Mouse (Mus musculus) lung, postnatal 14 days (tissue): Measurements from ENCODE around the gene Vmn1r213.
A peak's percentile ranks its signal among the peaks of the same experiment; 100 is the strongest.

ENCODE experiments used
- DNase-seq: peaks from one replicate; pipeline ENCODE4 v3.0.0; 2021

Gene Vmn1r213

DNA sequence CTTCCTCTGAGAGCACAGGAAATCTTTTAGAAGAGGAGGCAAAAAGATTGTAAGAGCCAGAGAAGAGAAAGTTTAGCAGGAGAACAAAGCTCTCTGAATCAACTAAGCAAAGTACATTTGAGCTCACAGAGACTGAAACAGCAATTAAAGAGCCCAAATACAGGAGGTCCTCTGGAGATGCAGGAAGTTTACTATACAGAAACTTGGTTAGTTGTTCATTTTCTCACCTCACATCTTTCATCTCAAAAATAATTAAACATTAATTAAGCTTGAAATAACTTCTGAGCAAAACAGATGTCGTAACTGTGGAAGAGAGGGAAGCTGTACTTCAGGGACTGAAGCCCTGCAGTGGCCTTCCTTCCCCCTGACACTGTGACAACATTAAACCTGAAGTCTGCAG lies at the start of gene Vmn1r213:
Gene Vmn1r213 (plus strand): TSS at position 301 of the 400 bp plus-strand sequence.
- DNase-seq: no peak

DNA sequence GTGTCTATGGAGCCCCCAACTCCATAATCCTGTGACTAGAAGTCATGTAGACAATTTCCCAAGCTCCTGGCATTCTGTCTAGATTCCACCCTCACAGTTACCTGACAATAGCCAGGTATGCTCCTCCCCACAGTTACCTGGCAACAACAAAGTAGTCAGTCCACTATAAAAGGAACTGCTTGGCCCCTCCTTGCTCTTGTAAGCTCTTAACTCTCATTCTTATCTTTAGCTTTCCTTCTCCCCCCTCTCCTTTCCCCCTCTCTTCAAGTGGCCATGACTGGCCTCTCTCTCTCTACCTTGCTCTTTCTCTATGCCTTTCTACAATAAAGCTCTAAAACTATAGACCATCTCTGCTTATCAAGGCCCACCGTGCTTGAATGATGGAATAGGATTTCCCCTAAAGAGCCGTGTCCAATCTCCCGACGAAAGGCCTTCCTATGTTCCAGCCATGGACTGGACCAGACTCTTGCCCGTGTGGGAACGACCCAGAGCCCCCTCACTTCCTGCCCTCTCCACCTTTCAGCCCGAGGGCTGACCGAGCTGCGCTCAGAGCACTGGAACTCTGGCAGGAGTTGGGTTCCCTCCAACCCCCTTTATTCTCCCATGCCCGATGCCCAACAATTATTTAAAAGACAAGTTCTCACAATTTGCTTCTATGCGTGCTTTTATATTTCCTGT lies 17.1 kb upstream of the Vmn1r213 start:
- peak; percentile 0 for DNase-seq

GRCm38 (mm10) chr13:22992178-22992700 lies 15.2 kb upstream of the Vmn1r213 start:
- DNase-seq: no peak

GRCm38 (mm10) chr13:22992721-22993120 lies 14.7 kb upstream of the Vmn1r213 start:
- DNase-seq: no peak

DNA sequence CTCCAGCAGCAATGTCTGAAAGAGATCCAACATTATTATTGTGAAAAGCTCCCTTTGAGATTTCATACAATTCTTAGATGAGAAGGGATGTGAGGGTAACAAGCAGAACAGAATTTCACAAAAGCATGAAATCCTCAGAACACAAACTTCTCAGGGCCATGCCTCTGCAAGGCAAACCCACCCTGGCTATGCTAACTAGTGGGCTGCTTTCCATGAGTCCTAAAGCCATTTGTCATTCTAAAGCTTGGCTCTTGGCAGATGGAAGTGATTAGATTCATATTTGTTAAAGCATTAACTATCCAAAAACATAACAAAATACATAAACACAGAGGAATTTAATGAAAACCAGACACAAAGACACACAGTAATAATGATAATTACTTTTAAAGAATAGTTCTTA lies 10.7 kb downstream of the Vmn1r213 start:
- DNase-seq: no peak

DNA sequence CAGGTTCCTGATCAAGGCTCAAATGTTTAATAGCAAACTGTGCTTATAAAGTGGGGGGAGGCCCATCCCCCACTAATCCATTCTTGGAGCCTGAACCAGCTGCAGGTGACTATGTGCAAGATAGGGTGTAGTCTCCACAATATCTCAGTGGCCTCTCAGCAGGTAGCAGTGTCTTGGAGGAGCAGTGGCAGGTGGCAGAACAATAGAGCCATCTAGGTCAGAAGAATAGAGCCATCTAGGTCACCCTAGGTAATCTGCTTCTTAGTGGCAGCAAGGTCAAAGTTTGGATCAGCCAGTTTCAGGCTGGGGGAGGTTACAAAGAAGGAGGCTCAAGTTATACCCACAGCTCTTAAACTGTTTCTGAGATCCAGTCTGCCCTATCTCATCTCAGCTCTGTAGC lies 17.4 kb downstream of the Vmn1r213 start:
- no peak for DNase-seq

DNA sequence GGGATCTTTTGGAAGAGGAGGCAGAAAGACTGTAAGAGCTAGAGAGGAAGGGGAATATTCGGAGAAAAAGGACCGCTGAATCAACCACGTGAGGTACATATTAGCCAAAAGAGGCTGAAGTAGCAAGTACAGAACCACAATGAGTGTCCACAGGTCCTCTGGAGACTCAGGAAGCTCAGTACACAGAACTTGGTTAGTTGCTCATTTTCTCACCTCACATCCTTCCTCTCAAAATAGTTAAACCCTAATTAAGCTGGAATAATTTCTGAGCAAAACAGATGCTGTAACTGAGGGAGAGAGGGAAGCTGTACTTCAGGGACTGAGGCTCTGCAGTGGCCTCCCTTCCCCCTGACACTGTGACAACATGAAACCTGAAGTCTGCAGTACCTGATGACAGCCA lies 22.7 kb downstream of the Vmn1r213 start, which contains the start of gene Vmn1r214:
Gene Vmn1r214 (plus strand): TSS at position 301 of the 400 bp plus-strand sequence.
- DNase-seq: no peak

- no peak for DNase-seq
Measured at GRCm38 (mm10) chr13:23057778-23058177, 50.3 kb downstream of the Vmn1r213 start.
